Mouse (Mus musculus): Measurements from ENCODE around the gene Rps27. TPM values are rescaled to one million over a fixed set of nuclear protein-coding genes. Genes with fewer than 3 reads are reported as not detected.
"Not testable (repeated sequence)": the region's sequence is repeated elsewhere in the genome, so short reads cannot be mapped to it uniquely, and the experiment has no call there.

Gene Rps27
- polyA plus RNA-seq (2015; fragmentation: Nextera tagmentation; extraction: Ambion mirVana) = 794 and 950 TPM in 2 replicates

DNA sequence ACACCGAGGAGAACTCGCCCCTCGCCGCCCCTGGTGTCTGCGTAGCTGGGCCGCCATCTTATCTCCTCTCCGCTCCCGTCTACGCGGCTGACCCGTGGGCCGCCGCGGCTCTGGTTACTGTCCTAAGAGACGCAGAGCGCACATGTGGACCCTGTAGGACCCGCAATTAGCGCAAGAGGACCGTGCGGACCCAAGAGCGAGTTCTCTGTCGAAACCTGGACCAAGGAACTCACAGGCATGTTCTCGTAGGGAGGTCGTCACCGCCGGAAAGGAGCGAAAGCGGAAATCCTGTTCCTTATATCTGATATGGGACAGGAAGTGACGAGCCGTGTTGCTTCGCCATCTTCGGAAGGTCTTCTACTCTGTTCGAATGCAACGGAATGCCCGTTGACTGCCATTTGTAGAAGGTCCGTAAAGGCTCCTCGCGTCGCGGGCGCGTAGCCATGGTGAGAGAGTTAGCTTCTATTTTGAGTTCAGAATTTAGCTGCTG lies at the start of gene Rps27, which contains the start of gene Rab13:
Gene Rps27, minus strand, starts transcription at position 275 of the 490 bp plus-strand sequence.
Gene Rab13, plus strand, starts transcription at position 319 of the 490 bp plus-strand sequence.
- peak within 1 kb of the TSS; percentile 82 for H3K27ac ChIP-seq (replicated peaks)
- peak within 1 kb of the TSS; percentile 55 for H3K4me3 ChIP-seq
- H3K4me2 ChIP-seq = peak within 1 kb of the TSS; percentile 97
- ATAC-seq (ENCODE audit: low FRiP score, low read depth) = peak; percentile 95
- no peaks in the 10 kb centered on the region for H3K9me3 ChIP-seq
- H3K27me3 ChIP-seq = no peaks in the 10 kb centered on the region
- peak within 1 kb of the TSS; percentile 78 for H3K9ac ChIP-seq
- H3K36me3 ChIP-seq = peaks cover 35% of the 10 kb centered on the region
- under 1% methylated on average over 42 of the region's 42 CpGs for WGBS
- peaks cover 32% of the 10 kb centered on the region for H3K4me1 ChIP-seq (replicated peaks)

GRCm38 (mm10) chr3:90258521-90258920 lies 45.1 kb upstream of the Rps27 start:
- no peak overlapping the region for H3K27ac ChIP-seq (replicated peaks)
- H3K27me3 ChIP-seq = no peaks in the 10 kb centered on the region
- no peak overlapping the region for H3K4me2 ChIP-seq
- no peak for ATAC-seq (ENCODE audit: low FRiP score, low read depth)
- peaks cover 66% of the 10 kb centered on the region for H3K36me3 ChIP-seq
- no peak overlapping the region for H3K4me3 ChIP-seq
- H3K9ac ChIP-seq = no peak overlapping the region
- no peaks in the 10 kb centered on the region for H3K9me3 ChIP-seq
- WGBS = 96% methylated on average over 4 of the region's 4 CpGs
- peaks cover 21% of the 10 kb centered on the region for H3K4me1 ChIP-seq (replicated peaks)

GRCm38 (mm10) chr3:90256731-90257530 lies 43.5 kb upstream of the Rps27 start:
- Histone ChIP-seq H3K27ac (replicated peaks) (no peak overlapping the region), H3K4me3 (no peak overlapping the region), H3K9me3 (no peaks in the 10 kb centered on the region), H3K27me3 (no peaks in the 10 kb centered on the region), H3K4me1 (replicated peaks) (peaks cover 24% of the 10 kb centered on the region), H3K4me2 (no peak overlapping the region), H3K36me3 (peaks cover 50% of the 10 kb centered on the region), H3K9ac (no peak overlapping the region)
- no peak for ATAC-seq (ENCODE audit: low FRiP score, low read depth)
- WGBS = 89% methylated on average over 19 of the region's 19 CpGs

DNA sequence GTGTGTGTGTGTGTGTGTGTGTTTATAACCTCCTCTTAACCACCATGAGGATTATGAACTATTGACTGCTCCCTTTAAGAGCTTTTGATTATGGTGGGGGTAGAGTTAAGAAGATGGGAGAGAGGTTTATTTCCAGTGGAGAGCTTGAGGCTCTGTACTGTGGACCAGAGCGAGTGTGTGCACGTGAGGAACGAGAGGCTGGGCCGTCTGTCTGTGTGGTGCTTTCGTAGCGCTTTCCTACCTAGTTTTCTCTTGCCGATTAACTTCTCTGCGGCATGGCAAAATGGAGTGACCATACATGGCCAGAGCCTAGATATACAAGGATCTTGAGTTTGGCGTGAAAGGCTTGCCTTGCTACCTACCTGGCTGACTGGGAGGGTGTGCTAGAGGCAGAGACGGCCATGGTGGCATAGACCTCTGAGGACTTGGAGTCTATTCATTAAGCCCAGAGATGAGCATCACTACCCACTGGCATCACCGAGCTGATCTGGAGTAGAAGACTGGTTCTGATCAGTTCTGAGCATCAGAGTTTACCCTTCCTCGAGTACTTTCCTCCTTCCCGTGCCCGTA lies 42.4 kb upstream of the Rps27 start:
- H3K4me1 ChIP-seq (replicated peaks) = peaks cover 24% of the 10 kb centered on the region
- no peak for ATAC-seq (ENCODE audit: low FRiP score, low read depth)
- peak overlapping the region; percentile 89; the same call in 1 of the 2 replicates for H3K4me2 ChIP-seq
- H3K36me3 ChIP-seq = peaks cover 47% of the 10 kb centered on the region
- 93% methylated on average over 14 of the region's 14 CpGs for WGBS
- no peaks in the 10 kb centered on the region for H3K27me3 ChIP-seq
- no peaks in the 10 kb centered on the region for H3K9me3 ChIP-seq
- H3K4me3 ChIP-seq = no peak overlapping the region; the same call in 1 of the 2 replicates
- no peak overlapping the region for H3K27ac ChIP-seq (replicated peaks)
- H3K9ac ChIP-seq = peak overlapping the region; percentile 87; the same call in 1 of the 2 replicates

- 20% methylated on average over 2 of the region's 2 CpGs for WGBS
- H3K27ac ChIP-seq (replicated peaks) = 0 out of 2 replicates have a peak overlapping the region, but pooled peaks have one; percentile 88
- no peak for ATAC-seq (ENCODE audit: low FRiP score, low read depth)
Measured at GRCm38 (mm10) chr3:90255194-90255565, 41.7 kb upstream of the Rps27 start.

DNA sequence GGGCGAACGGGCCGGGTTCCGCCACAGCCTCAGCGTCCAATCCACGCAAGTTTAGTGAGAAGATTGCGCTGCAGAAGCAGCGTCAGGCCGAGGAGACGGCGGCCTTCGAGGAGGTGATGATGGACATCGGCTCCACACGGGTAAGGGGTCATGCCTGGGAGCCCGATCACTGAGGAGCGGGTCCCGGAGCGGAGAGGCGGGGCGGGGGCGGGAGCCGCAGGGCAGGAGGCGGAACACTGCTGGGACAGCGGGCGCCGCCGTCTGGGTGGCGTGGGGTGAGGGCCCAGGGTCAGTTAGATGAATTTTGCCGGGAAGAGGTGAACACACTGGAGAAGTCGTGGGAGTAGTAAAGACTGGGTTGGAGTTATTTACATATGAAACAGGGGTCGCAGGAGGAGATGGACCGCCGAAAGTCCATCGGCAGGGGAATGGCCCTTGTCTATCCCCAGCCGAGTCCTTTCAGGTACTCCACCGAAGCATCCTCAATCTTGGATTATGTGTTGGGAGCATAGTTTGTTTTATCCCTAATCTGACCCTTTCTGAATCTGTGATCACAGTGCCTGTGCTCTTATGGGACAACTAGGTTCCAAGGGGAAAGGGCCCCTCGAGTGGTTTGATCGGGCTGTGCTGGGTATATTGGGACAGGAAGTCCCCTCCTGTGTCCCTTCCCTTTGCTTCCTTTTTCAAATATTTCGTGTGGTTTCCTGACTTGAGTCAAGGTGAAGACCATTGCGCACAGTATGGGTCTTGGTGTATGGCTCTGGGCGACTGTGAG lies 41.2 kb upstream of the Rps27 start:
- H3K4me1 ChIP-seq (replicated peaks) = peaks cover 25% of the 10 kb centered on the region
- H3K9me3 ChIP-seq = no peaks in the 10 kb centered on the region
- H3K4me2 ChIP-seq = peak overlapping the region; percentile 89
- H3K36me3 ChIP-seq = peaks cover 39% of the 10 kb centered on the region
- H3K9ac ChIP-seq = peak overlapping the region; percentile 87
- H3K27ac ChIP-seq (replicated peaks) = peak overlapping the region; percentile 88
- H3K4me3 ChIP-seq = peak overlapping the region; percentile 85
- peak; percentile 59; the same call in 1 of the 2 replicates for ATAC-seq (ENCODE audit: low FRiP score, low read depth)
- no peaks in the 10 kb centered on the region for H3K27me3 ChIP-seq
- WGBS = under 1% methylated on average over 41 of the region's 41 CpGs

More at GRCm38 (mm10) chr3:90255194-90255565, 41.7 kb upstream of the Rps27 start:
- H3K9me3 ChIP-seq = no peaks in the 10 kb centered on the region
- H3K27me3 ChIP-seq = no peaks in the 10 kb centered on the region
- H3K9ac ChIP-seq = peak overlapping the region; percentile 87
- H3K4me1 ChIP-seq (replicated peaks) = peaks cover 24% of the 10 kb centered on the region
- H3K4me2 ChIP-seq = peak overlapping the region; percentile 89
- H3K36me3 ChIP-seq = peaks cover 44% of the 10 kb centered on the region
- peak overlapping the region; percentile 85 for H3K4me3 ChIP-seq

GRCm38 (mm10) chr3:90253653-90254418 lies 40.4 kb upstream of the Rps27 start, which contains the start of gene Crtc2:
Gene Crtc2, plus strand, starts transcription at chr3:90254163.
- WGBS = under 1% methylated on average over 39 of the region's 40 CpGs
- Histone ChIP-seq H3K4me2 (peak within 1 kb of the TSS; percentile 89), H3K4me3 (peak within 1 kb of the TSS; percentile 85), H3K27me3 (no peaks in the 10 kb centered on the region), H3K4me1 (replicated peaks) (peaks cover 31% of the 10 kb centered on the region), H3K9me3 (no peaks in the 10 kb centered on the region), H3K36me3 (peaks cover 31% of the 10 kb centered on the region), H3K27ac (replicated peaks) (peak within 1 kb of the TSS; percentile 88), H3K9ac (peak within 1 kb of the TSS; percentile 87)
- peak; percentile 97 for ATAC-seq (ENCODE audit: low FRiP score, low read depth)

GRCm38 (mm10) chr3:90253174-90253573 lies 39.7 kb upstream of the Rps27 start:
- H3K27me3 ChIP-seq; H3K9me3 ChIP-seq; H3K27ac ChIP-seq (replicated peaks); H3K9ac ChIP-seq: not testable (repeated sequence)
- Histone ChIP-seq H3K4me2 (peak overlapping the region; percentile 89), H3K4me1 (replicated peaks) (peaks cover 36% of the 10 kb centered on the region), H3K4me3 (peak overlapping the region; percentile 85; the same call in 1 of the 2 replicates), H3K36me3 (peaks cover 25% of the 10 kb centered on the region)
- peak; percentile 2; the same call in 1 of the 2 replicates for ATAC-seq (ENCODE audit: low FRiP score, low read depth)
- 79% methylated on average over 1 of the region's 1 CpGs for WGBS

- H3K9ac ChIP-seq; H3K4me2 ChIP-seq; ATAC-seq (ENCODE audit: low FRiP score, low read depth); H3K4me3 ChIP-seq; H3K27me3 ChIP-seq; H3K27ac ChIP-seq (replicated peaks); H3K9me3 ChIP-seq: not testable (repeated sequence)
- H3K36me3 ChIP-seq = peaks cover 20% of the 10 kb centered on the region
- WGBS = 100% methylated on average over 2 of the region's 2 CpGs
- peaks cover 38% of the 10 kb centered on the region for H3K4me1 ChIP-seq (replicated peaks)
Measured at GRCm38 (mm10) chr3:90252659-90253058, 39.2 kb upstream of the Rps27 start.

DNA sequence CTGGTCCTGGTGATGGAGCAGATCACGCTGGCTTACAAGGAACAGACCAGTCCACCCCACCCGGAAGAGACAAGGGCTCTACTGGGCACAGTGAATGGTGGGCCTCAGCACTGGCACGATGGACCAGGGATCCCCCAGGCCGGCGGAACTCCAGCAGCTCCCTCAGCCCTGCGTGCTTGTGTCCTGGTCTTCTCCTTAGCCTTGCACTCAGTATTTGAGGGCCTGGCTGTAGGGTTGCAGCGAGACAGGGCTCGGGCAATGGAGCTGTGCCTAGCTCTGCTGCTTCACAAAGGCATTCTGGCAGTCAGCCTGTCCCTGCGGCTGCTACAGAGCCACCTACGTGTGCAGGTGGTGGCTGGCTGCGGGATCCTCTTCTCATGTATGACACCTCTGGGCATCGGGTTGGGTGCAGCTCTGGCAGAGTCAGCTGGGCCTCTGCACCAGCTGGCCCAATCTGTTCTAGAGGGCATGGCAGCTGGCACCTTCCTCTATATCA lies 38.3 kb upstream of the Rps27 start:
- 96% methylated on average over 10 of the region's 12 CpGs for WGBS
- not testable (repeated sequence) for H3K9ac ChIP-seq; H3K27ac ChIP-seq (replicated peaks); H3K27me3 ChIP-seq; H3K9me3 ChIP-seq; H3K4me2 ChIP-seq; H3K4me3 ChIP-seq; ATAC-seq (ENCODE audit: low FRiP score, low read depth)
- peaks cover 40% of the 10 kb centered on the region for H3K4me1 ChIP-seq (replicated peaks)
- peaks cover 12% of the 10 kb centered on the region for H3K36me3 ChIP-seq

DNA sequence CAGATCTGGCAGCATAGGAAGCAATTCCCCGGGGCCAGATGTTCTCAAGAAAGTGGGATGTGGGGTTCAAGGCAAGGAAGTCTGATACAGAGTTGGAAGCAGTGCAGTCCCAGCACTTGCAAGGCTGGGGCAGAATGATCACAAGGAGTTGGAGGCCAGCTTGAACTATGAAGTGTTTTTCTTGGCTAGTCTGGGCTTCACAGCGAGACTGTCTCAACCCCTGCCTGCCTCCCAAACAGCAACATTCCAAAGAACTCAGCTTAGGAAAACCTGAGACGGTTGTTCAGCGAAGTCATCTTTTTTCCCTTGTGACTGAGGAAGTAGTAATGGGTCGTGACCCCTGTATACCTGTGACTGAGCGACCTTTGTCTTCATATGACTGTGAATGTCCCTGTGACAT lies 37.3 kb upstream of the Rps27 start:
- Histone ChIP-seq H3K36me3 (peaks cover 12% of the 10 kb centered on the region), H3K9me3 (no peaks in the 10 kb centered on the region), H3K27ac (replicated peaks) (no peak overlapping the region), H3K9ac (no peak overlapping the region), H3K4me1 (replicated peaks) (peaks cover 30% of the 10 kb centered on the region), H3K4me3 (no peak overlapping the region), H3K4me2 (no peak overlapping the region), H3K27me3 (no peaks in the 10 kb centered on the region)
- WGBS = 88% methylated on average over 6 of the region's 6 CpGs
- no peak for ATAC-seq (ENCODE audit: low FRiP score, low read depth)
